8 mouse cellular contexts compared by ENCODE assay signal in the genomic region with DNA sequence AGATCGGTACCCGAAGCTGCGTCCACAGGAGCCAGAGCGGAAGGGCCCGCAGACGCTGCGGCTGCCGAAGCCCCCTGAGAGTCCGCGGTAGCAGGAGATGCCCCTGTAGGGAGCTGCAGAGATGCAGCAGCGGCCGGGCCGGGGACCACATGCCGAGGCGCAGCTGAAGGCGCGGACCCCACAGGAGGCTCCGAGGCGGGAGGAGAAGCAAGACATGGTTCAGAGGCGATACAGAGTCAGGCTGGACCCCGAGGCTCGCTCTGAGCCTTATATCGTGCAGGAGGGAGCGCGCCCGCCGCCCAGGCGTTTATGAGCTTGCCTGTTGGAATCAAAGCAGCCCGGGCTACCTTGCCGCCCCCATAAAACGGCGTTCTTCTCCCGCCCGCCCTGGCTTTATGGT. TPM values are rescaled to one million over a fixed set of nuclear protein-coding genes. Genes with fewer than 3 reads are reported as not detected.
DNase-seq lines count a peak whose midpoint lies in the region; ATAC-seq and TF ChIP-seq lines count a peak whose summit lies in the region.
"Had no signal": no experiment of that assay in that cellular context is flagged by ENCODE, and none has a peak within 500 bp of the region (broad histone marks: within the 10 kb centered on the region; RNA-seq: fewer than 3 reads in every experiment).

A gene (minus strand): TSS at position 250 of the 400 bp plus-strand sequence.

- 3% methylated on average over 34 of the region's 34 CpGs for WGBS in lung, embryonic 16.5 days
- 2% methylated on average over 32 of the region's 34 CpGs for WGBS in forebrain, embryonic 13.5 days
- WGBS in limb, embryonic 14.5 days = 1% methylated on average over 33 of the region's 34 CpGs
- WGBS in stomach, embryonic 16.5 days = 3% methylated on average over 32 of the region's 34 CpGs

- H3K36me3 ChIP-seq in lung, embryonic 16.5 days (ENCODE audit: control insufficient read depth, insufficient read depth, low read length) = no peaks in the 10 kb centered on the region
- H3K36me3 ChIP-seq in forebrain, embryonic 13.5 days (ENCODE audit: poor library complexity, severe bottlenecking) = no peaks in the 10 kb centered on the region
- H3K36me3 ChIP-seq in limb, embryonic 14.5 days (ENCODE audit: control insufficient read depth, insufficient read depth, low read length) = no peaks in the 10 kb centered on the region
- no peaks in the 10 kb centered on the region for H3K36me3 ChIP-seq in stomach, embryonic 16.5 days (ENCODE audit: control insufficient read depth, insufficient read depth, low read length)

- peaks cover 21% of the 10 kb centered on the region for H3K27me3 ChIP-seq in lung, embryonic 16.5 days (ENCODE audit: control insufficient read depth, insufficient read depth, low read depth, low read length)
- peaks cover 36% of the 10 kb centered on the region for H3K27me3 ChIP-seq in forebrain, embryonic 13.5 days
- peaks cover 10% of the 10 kb centered on the region; the same call in 1 of the 2 replicates for H3K27me3 ChIP-seq in limb, embryonic 14.5 days (ENCODE audit: control insufficient read depth, insufficient read depth, low read length)
- H3K27me3 ChIP-seq in stomach, embryonic 16.5 days (ENCODE audit: control insufficient read depth, insufficient read depth, low read length) = peaks cover 19% of the 10 kb centered on the region; the same call in 1 of the 2 replicates

- no peak within 1 kb of the TSS for H3K27ac ChIP-seq in lung, embryonic 16.5 days (ENCODE audit: low read length)
- H3K27ac ChIP-seq in forebrain, embryonic 13.5 days = no peak within 1 kb of the TSS
- peak within 1 kb of the TSS; percentile 58 for H3K27ac ChIP-seq in limb, embryonic 14.5 days (replicated peaks; ENCODE audit: low read depth, low read length)
- H3K27ac ChIP-seq in stomach, embryonic 16.5 days (ENCODE audit: low read length) = no peak within 1 kb of the TSS

- no peak for DNase-seq in lung, postnatal 14 days
- DNase-seq in limb, embryonic 14.5 days (ENCODE audit: low spot score) = no peak
- no peak for DNase-seq in adrenal gland, adult 2 months
- DNase-seq: kidney, postnatal 25 days had no signal

- H3K9me3 ChIP-seq in lung, embryonic 16.5 days (ENCODE audit: control insufficient read depth, low read length) = no peaks in the 10 kb centered on the region
- no peaks in the 10 kb centered on the region for H3K9me3 ChIP-seq in forebrain, embryonic 13.5 days (replicated peaks)
- no peaks in the 10 kb centered on the region for H3K9me3 ChIP-seq in limb, embryonic 14.5 days (ENCODE audit: control insufficient read depth, low read length)
- no peaks in the 10 kb centered on the region for H3K9me3 ChIP-seq in stomach, embryonic 16.5 days (replicated peaks; ENCODE audit: control insufficient read depth, low read length)

- H3K4me1 ChIP-seq in lung, embryonic 16.5 days (replicated peaks; ENCODE audit: control insufficient read depth, insufficient read depth, low read length) = no peaks in the 10 kb centered on the region; the same call in 1 of the 2 replicates
- H3K4me1 ChIP-seq in forebrain, embryonic 13.5 days = peaks cover 7% of the 10 kb centered on the region
- H3K4me1 ChIP-seq in limb, embryonic 14.5 days (ENCODE audit: control insufficient read depth, insufficient read depth, low read length) = peaks cover 4% of the 10 kb centered on the region; the same call in 1 of the 2 replicates
- peaks cover 6% of the 10 kb centered on the region; the same call in 1 of the 2 replicates for H3K4me1 ChIP-seq in stomach, embryonic 16.5 days (ENCODE audit: control insufficient read depth, insufficient read depth, low read length)

- H3K4me2 ChIP-seq in lung, embryonic 16.5 days (ENCODE audit: low read depth, low read length) = peak within 1 kb of the TSS; percentile 2; the same call in 1 of the 2 replicates
- peak within 1 kb of the TSS; percentile 71 for H3K4me2 ChIP-seq in forebrain, embryonic 13.5 days
- H3K4me2 ChIP-seq in limb, embryonic 14.5 days (replicated peaks; ENCODE audit: low read depth, low read length, severe bottlenecking) = peak within 1 kb of the TSS; percentile 41
- peak within 1 kb of the TSS; percentile 42; the same call in 1 of the 2 replicates for H3K4me2 ChIP-seq in stomach, embryonic 16.5 days (ENCODE audit: low read depth, low read length)

- H3K9ac ChIP-seq in lung, embryonic 16.5 days (ENCODE audit: low read length) = no peak within 1 kb of the TSS
- H3K9ac ChIP-seq in forebrain, embryonic 13.5 days = peak within 1 kb of the TSS; percentile 50
- peak within 1 kb of the TSS; percentile 31; the same call in 1 of the 2 replicates for H3K9ac ChIP-seq in limb, embryonic 14.5 days (ENCODE audit: low read depth, low read length, severe bottlenecking)
- no peak within 1 kb of the TSS for H3K9ac ChIP-seq in stomach, embryonic 16.5 days (ENCODE audit: low read length)

- no peak for TF ChIP-seq POLR2A in limb, embryonic 14.5 days (IDR thresholded peaks at IDR 0.05; ENCODE audit: borderline replicate concordance, extremely low read depth, insufficient read depth, insufficient read length)

- H3K4me3 ChIP-seq in lung, embryonic 16.5 days (ENCODE audit: low read length) = no peak within 1 kb of the TSS
- peak within 1 kb of the TSS; percentile 37 for H3K4me3 ChIP-seq in forebrain, embryonic 13.5 days
- peak within 1 kb of the TSS; percentile 29 for H3K4me3 ChIP-seq in limb, embryonic 14.5 days (replicated peaks; ENCODE audit: low read length)
- H3K4me3 ChIP-seq in stomach, embryonic 16.5 days (replicated peaks; ENCODE audit: low read length) = peak within 1 kb of the TSS; percentile 14; the same call in 1 of the 2 replicates

- no peak for ATAC-seq in lung, embryonic 16.5 days (ENCODE audit: low read depth)
- no peak for ATAC-seq in forebrain, embryonic 13.5 days
- ATAC-seq in limb, embryonic 14.5 days (ENCODE audit: low FRiP score, low read depth) = no peak
- no peak for ATAC-seq in stomach, embryonic 16.5 days (ENCODE audit: insufficient read depth, low FRiP score)
- no peak for ATAC-seq in megakaryocyte, adult 5-6 weeks (ENCODE audit: poor library complexity, severe bottlenecking)

RNA-seq across cellular contexts. Expression of the gene that starts here (rescaled TPM):
- polyA plus RNA-seq in lung, embryonic 16.5 days (2015; fragmentation: Nextera tagmentation; extraction: Ambion mirVana) = 0.26 and 0.31 TPM in 2 replicates
- 0.10 TPM in 1 of 2 replicates, not detected in the other for polyA plus RNA-seq in forebrain, embryonic 13.5 days (2015; fragmentation: Nextera tagmentation; extraction: Ambion mirVana)
- 0.73 and 1.5 TPM in 2 replicates for polyA plus RNA-seq in limb, embryonic 14.5 days (2012; rRNA removed)
- 0.61 and 0.89 TPM in 2 replicates for polyA plus RNA-seq in limb, embryonic 14.5 days (2014; fragmentation: Nextera tagmentation; extraction: Ambion mirVana)
- polyA plus RNA-seq in stomach, embryonic 16.5 days (2015; fragmentation: Nextera tagmentation; extraction: Ambion mirVana) = 0.19 and 0.26 TPM in 2 replicates
- not detected in 2 replicates for total RNA-seq in megakaryocyte, adult 5-6 weeks (2015)
- not detected in 2 replicates for total RNA-seq in megakaryocyte, adult 5-6 weeks (2017)
- total RNA-seq in adrenal gland, adult 2 months (2021) = not detected
- polyA plus RNA-seq in adrenal gland, adult 2 months (2012; rRNA removed) = 0.04 TPM in 1 of 2 replicates, not detected in the other

Comparison
In these comparisons a context has a peak if more than half of its experiments do, and no peak if none do; other contexts are left out.
1. H3K4me2 ChIP-seq: peak in every context shown above with its lines; median percentile 71 in forebrain, embryonic 13.5 days; 42 in stomach, embryonic 16.5 days; 41 in limb, embryonic 14.5 days; 2 in lung, embryonic 16.5 days.
2. H3K9ac ChIP-seq: peak in forebrain, embryonic 13.5 days (single experiment) and limb, embryonic 14.5 days (single experiment); none in lung, embryonic 16.5 days (single experiment) and stomach, embryonic 16.5 days (single experiment).